Mouse (Mus musculus) effector memory CD4-positive, alpha-beta T cell, adult 7 months (primary cell): ENCODE measurements around the gene Elfn2. TPM values are rescaled to one million over a fixed set of nuclear protein-coding genes. Genes with fewer than 3 reads are reported as not detected.

Experiments used
- polyA plus RNA-seq: library from polyadenylated mRNA; unstranded; fragments of 100-300 nt; shearing (Covaris generic); gene quantifications from one replicate; pipeline ENCODE4 v1.2.1, GENCODE M21; 2017

Gene Elfn2
- 0.22 TPM for polyA plus RNA-seq

GRCm38 (mm10) chr15:78718290-78719250 lies at the start of gene Elfn2:
Gene Elfn2, minus strand, starts transcription at chr15:78718771.

Other genes starting within 250 kb of the Elfn2 start
- 698 TPM for gene Il2rb, start 223.5 kb downstream of the Elfn2 start, polyA plus RNA-seq
- 1.9 TPM for gene C1qtnf6, start 187.4 kb downstream of the Elfn2 start, polyA plus RNA-seq
- not detected for gene Sstr3, start 174.1 kb downstream of the Elfn2 start, polyA plus RNA-seq
- 1,721 TPM for gene Rac2, start 146.0 kb downstream of the Elfn2 start, polyA plus RNA-seq
- 307 TPM for gene Cyth4, start 121.7 kb downstream of the Elfn2 start, polyA plus RNA-seq
- 136 TPM for gene Mfng, start 54.7 kb upstream of the Elfn2 start, polyA plus RNA-seq
- gene Card10, start 84.3 kb upstream of the Elfn2 start, polyA plus RNA-seq = 1.9 TPM
- gene Cdc42ep1, start 123.9 kb upstream of the Elfn2 start, polyA plus RNA-seq = 0.39 TPM
- gene Lgals2, start 136.8 kb upstream of the Elfn2 start, polyA plus RNA-seq = not detected
- gene Gga1, start 158.4 kb upstream of the Elfn2 start, polyA plus RNA-seq = 59.0 TPM
- gene Gm49510, start 180.9 kb upstream of the Elfn2 start, polyA plus RNA-seq = not detected
- gene Sh3bp1, start 181.0 kb upstream of the Elfn2 start, polyA plus RNA-seq = 145 TPM
- 14.5 TPM for gene Pdxp, start 195.1 kb upstream of the Elfn2 start, polyA plus RNA-seq
- 575 TPM for gene Lgals1, start 208.0 kb upstream of the Elfn2 start, polyA plus RNA-seq
- 21.1 TPM for gene Nol12, start 216.2 kb upstream of the Elfn2 start, polyA plus RNA-seq
- 60.8 TPM for gene Triobp, start 229.0 kb upstream of the Elfn2 start, polyA plus RNA-seq